Mouse (Mus musculus) heart, adult 2 months (tissue): ENCODE results near the gene Pip4k2c. TPM values are rescaled to one million over a fixed set of nuclear protein-coding genes. Genes with fewer than 3 reads are reported as not detected.

Source experiments
- DNase-seq, 2 experiments: peaks; one replicate each; pipeline ENCODE4 v3.0.0; 2021
- H3K27ac ChIP-seq: fragments of 200-600 bp; 2 replicates; pipeline ENCODE4 v1.8.1; 2022
- H3K27me3 ChIP-seq: fragments of 200-500 bp; 2 replicates; pipeline ENCODE4 v1.6.1; 2012; ENCODE audit warnings: mild to moderate bottlenecking, low read length, inconsistent platforms, mixed read lengths; ENCODE audit not compliant: control insufficient read depth, insufficient read depth
- H3K36me3 ChIP-seq: fragments of 200-500 bp; 2 replicates; pipeline ENCODE4 v1.6.1; 2012; ENCODE audit warnings: low read length, inconsistent platforms; ENCODE audit not compliant: control insufficient read depth, insufficient read depth
- H3K4me1 ChIP-seq: fragments of 200-500 bp; 2 replicates; pipeline ENCODE4 v1.6.1; 2011; ENCODE audit warnings: low read length; ENCODE audit not compliant: control insufficient read depth, insufficient read depth
- H3K4me3 ChIP-seq: fragments of 200-600 bp; 2 replicates; pipeline ENCODE4 v1.8.1; 2022
- H3K79me2 ChIP-seq: fragments of 200-500 bp; replicated peaks from 2 replicates; pipeline ENCODE4 v1.6.1; 2012; ENCODE audit warnings: mild to moderate bottlenecking, inconsistent platforms, low read length, moderate library complexity, mixed read lengths; ENCODE audit not compliant: control insufficient read depth, insufficient read depth
- H3K9ac ChIP-seq: fragments of 200-500 bp; 2 replicates; pipeline ENCODE4 v1.6.1; 2012; ENCODE audit warnings: low read depth, mild to moderate bottlenecking, control low read depth, inconsistent platforms, low read length, mixed read lengths
- CTCF ChIP-seq: fragments of 200-600 bp; IDR thresholded peaks from 2 replicates; pipeline ENCODE4 v1.8.1; 2022; ENCODE audit warnings: antibody characterized with exemption, mild to moderate bottlenecking, moderate library complexity
- EP300 ChIP-seq: fragments of 200-500 bp; IDR thresholded peaks from 2 replicates; pipeline ENCODE4 v1.6.1; 2011; ENCODE audit warnings: low read depth, low read length, control low read depth; ENCODE audit not compliant: insufficient read depth
- POLR2A ChIP-seq: fragments of 200-500 bp; IDR thresholded peaks from 2 replicates; pipeline ENCODE4 v1.6.1; 2011; ENCODE audit warnings: mild to moderate bottlenecking, low read depth, low read length, control low read depth; ENCODE audit not compliant: insufficient read depth
- WGBS: fragments of 180-500 bp; shearing (Covaris S2); methylation state at CpG from one replicate; pipeline ENCODE4 v1.1.7; 2018; 5-methylcytosine and 5-hydroxymethylcytosine counted together
- intact Hi-C: fragments of 180-260 bp; cut with DNase I; formaldehyde crosslinking; loops from one replicate; pipeline ENCODE4 v1.15.1; 2025
- polyA plus RNA-seq: library from polyadenylated mRNA; depleted of rRNA; stranded (reverse); fragments of >200 nt; gene quantifications from 2 replicates; pipeline ENCODE4 v1.2.3, GENCODE M21; 2012
- total RNA-seq, 2 experiments: library from RNA; stranded (reverse); gene quantifications; 2 replicates each; pipeline ENCODE4 v1.2.3; 2021

Gene Pip4k2c
- total and polyA plus RNA-seq, 3 experiments = 25.7 to 29.0 (median 28.8) TPM

GRCm38 (mm10) chr10:127226318-127226895 lies 15.0 kb upstream of the Pip4k2c start:
- WGBS = 60% methylated on average over 8 of the region's 8 CpGs
- TF ChIP-seq EP300 (no peak), CTCF (peak; percentile 63)
- intact Hi-C loops = no loop called here
- no peak for DNase-seq
- no peaks in the 10 kb centered on the region for H3K79me2 ChIP-seq
- no peak overlapping the region for H3K9ac ChIP-seq
- no peak overlapping the region for H3K27ac ChIP-seq
- no peaks in the 10 kb centered on the region for H3K36me3 ChIP-seq
- no peak overlapping the region for H3K4me3 ChIP-seq
- no peaks in the 10 kb centered on the region for H3K4me1 ChIP-seq
- H3K27me3 ChIP-seq = no peaks in the 10 kb centered on the region

GRCm38 (mm10) chr10:127225732-127226131 lies 14.3 kb upstream of the Pip4k2c start:
- Histone ChIP-seq H3K9ac (no peak overlapping the region), H3K27ac (no peak overlapping the region), H3K4me1 (no peaks in the 10 kb centered on the region), H3K27me3 (no peaks in the 10 kb centered on the region), H3K79me2 (no peaks in the 10 kb centered on the region), H3K4me3 (no peak overlapping the region), H3K36me3 (no peaks in the 10 kb centered on the region)
- 40% methylated on average over 10 of the region's 10 CpGs for WGBS
- TF ChIP-seq EP300 (no peak), POLR2A (no peak), CTCF (no peak)
- intact Hi-C loops = no loop called here
- no peak for DNase-seq

- intact Hi-C loops = no loop called here
- no peak overlapping the region for H3K4me3 ChIP-seq
- H3K27ac ChIP-seq = no peak overlapping the region
- 73% methylated on average over 6 of the region's 6 CpGs for WGBS
- no peak for DNase-seq
- H3K36me3 ChIP-seq = no peaks in the 10 kb centered on the region
- H3K9ac ChIP-seq = no peak overlapping the region
- no peaks in the 10 kb centered on the region for H3K27me3 ChIP-seq
- H3K4me1 ChIP-seq = no peaks in the 10 kb centered on the region
- no peaks in the 10 kb centered on the region for H3K79me2 ChIP-seq
- TF ChIP-seq EP300 (no peak), CTCF (no peak), POLR2A (no peak)
Measured at GRCm38 (mm10) chr10:127225213-127225612, 13.8 kb upstream of the Pip4k2c start.

- Histone ChIP-seq H3K4me1 (no peaks in the 10 kb centered on the region), H3K4me3 (no peak overlapping the region), H3K36me3 (no peaks in the 10 kb centered on the region), H3K9ac (no peak overlapping the region), H3K27ac (no peak overlapping the region), H3K27me3 (no peaks in the 10 kb centered on the region), H3K79me2 (no peaks in the 10 kb centered on the region)
- intact Hi-C loops = no loop called here
- WGBS = 91% methylated on average over 2 of the region's 2 CpGs
- DNase-seq = no peak
- no peak for TF ChIP-seq POLR2A
- TF ChIP-seq EP300 = no peak
- TF ChIP-seq CTCF = no peak
Measured at GRCm38 (mm10) chr10:127218339-127218738, 7.0 kb upstream of the Pip4k2c start.

GRCm38 (mm10) chr10:127217177-127217576 lies 5.8 kb upstream of the Pip4k2c start:
- no peak overlapping the region for H3K9ac ChIP-seq
- no peaks in the 10 kb centered on the region for H3K27me3 ChIP-seq
- no peak for DNase-seq
- no peak overlapping the region for H3K4me3 ChIP-seq
- no peaks in the 10 kb centered on the region for H3K79me2 ChIP-seq
- TF ChIP-seq EP300 = no peak
- TF ChIP-seq CTCF = no peak
- TF ChIP-seq POLR2A = no peak
- intact Hi-C loops = no loop called here
- H3K4me1 ChIP-seq = no peaks in the 10 kb centered on the region
- no peaks in the 10 kb centered on the region for H3K36me3 ChIP-seq
- H3K27ac ChIP-seq = no peak overlapping the region

- no peak for DNase-seq
- Histone ChIP-seq H3K27me3 (no peaks in the 10 kb centered on the region), H3K4me3 (no peak overlapping the region), H3K79me2 (no peaks in the 10 kb centered on the region), H3K4me1 (no peaks in the 10 kb centered on the region), H3K27ac (no peak overlapping the region), H3K9ac (no peak overlapping the region), H3K36me3 (no peaks in the 10 kb centered on the region)
- TF ChIP-seq EP300 = no peak
- no peak for TF ChIP-seq POLR2A
- no peak for TF ChIP-seq CTCF
- WGBS = 92% methylated on average over 11 of the region's 11 CpGs
- intact Hi-C loops = no loop called here
Measured at GRCm38 (mm10) chr10:127216456-127216855, 5.1 kb upstream of the Pip4k2c start.
